Mouse (Mus musculus): Measurements from ENCODE around the gene Rpp21. TPM values are rescaled to one million over a fixed set of nuclear protein-coding genes. Genes with fewer than 3 reads are reported as not detected.

Rpp21 gene
- polyA plus RNA-seq, 1 experiment from 2014 or later = 101 TPM

GRCm38 (mm10) chr17:36231318-36231717 is 26.6 kb downstream of the Rpp21 start:
- 10% methylated on average over 36 of the region's 36 CpGs for WGBS
- no peak overlapping the region for H3K27ac ChIP-seq (replicated peaks)

GRCm38 (mm10) chr17:36229046-36229445 is 28.8 kb downstream of the Rpp21 start:
- Histone ChIP-seq H3K9ac (replicated peaks) (no peak overlapping the region), H3K27me3 (peaks cover 42% of the 10 kb centered on the region), H3K36me3 (no peaks in the 10 kb centered on the region), H3K4me3 (no peak overlapping the region), H3K4me2 (replicated peaks) (no peak overlapping the region), H3K4me1 (no peaks in the 10 kb centered on the region), H3K27ac (replicated peaks) (no peak overlapping the region), H3K9me3 (no peaks in the 10 kb centered on the region)
- 17% methylated on average over 5 of the region's 5 CpGs for WGBS
- no peak for ATAC-seq (replicated peaks)

More at GRCm38 (mm10) chr17:36231318-36231717, 26.6 kb downstream of the Rpp21 start:
- no peaks in the 10 kb centered on the region for H3K36me3 ChIP-seq
- H3K4me3 ChIP-seq = no peak overlapping the region
- no peak for ATAC-seq (replicated peaks)
- no peaks in the 10 kb centered on the region for H3K9me3 ChIP-seq
- no peak overlapping the region for H3K9ac ChIP-seq (replicated peaks)
- peaks cover 34% of the 10 kb centered on the region for H3K27me3 ChIP-seq
- H3K4me1 ChIP-seq = no peaks in the 10 kb centered on the region
- H3K4me2 ChIP-seq (replicated peaks) = no peak overlapping the region

- no peak overlapping the region for H3K27ac ChIP-seq (replicated peaks)
- H3K4me1 ChIP-seq = no peaks in the 10 kb centered on the region
- no peak overlapping the region for H3K4me2 ChIP-seq (replicated peaks)
- H3K9me3 ChIP-seq = no peaks in the 10 kb centered on the region
- peaks cover 40% of the 10 kb centered on the region for H3K27me3 ChIP-seq
- WGBS = 19% methylated on average over 8 of the region's 8 CpGs
- no peak overlapping the region for H3K4me3 ChIP-seq
- ATAC-seq (replicated peaks) = no peak
- H3K36me3 ChIP-seq = no peaks in the 10 kb centered on the region
- H3K9ac ChIP-seq (replicated peaks) = no peak overlapping the region
Observed at GRCm38 (mm10) chr17:36226921-36227320, 30.9 kb downstream of the Rpp21 start.

DNA sequence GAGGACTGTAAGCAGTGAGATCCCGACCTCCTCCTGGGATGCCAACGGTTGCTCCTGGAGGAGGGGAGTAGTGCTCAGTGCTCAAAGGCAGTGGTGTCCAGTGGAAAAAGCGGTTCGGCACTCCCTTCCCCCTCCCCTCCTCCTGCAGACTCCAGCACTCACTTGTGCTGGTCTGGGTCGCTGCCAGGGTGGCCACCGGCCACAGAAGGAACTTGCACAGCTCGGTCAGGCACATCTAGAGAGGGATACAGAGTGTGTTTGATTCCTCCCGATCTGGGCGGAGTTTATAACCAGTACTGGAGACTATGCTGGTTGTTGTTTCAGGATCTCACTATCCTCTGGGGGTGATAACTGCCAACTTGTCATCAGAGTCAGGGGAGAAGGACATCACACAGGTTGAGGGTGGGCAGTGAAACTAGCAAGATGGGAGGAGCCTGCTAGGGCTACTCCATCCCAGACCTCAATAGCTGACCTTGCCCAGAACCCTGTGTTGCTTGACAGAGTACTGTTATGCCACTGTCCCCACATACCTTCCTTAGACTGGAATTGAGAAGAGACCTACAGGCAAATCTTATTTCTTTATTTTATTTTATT is 32.5 kb downstream of the Rpp21 start:
- ATAC-seq (replicated peaks) = no peak
- WGBS = 7% methylated on average over 9 of the region's 9 CpGs
- Histone ChIP-seq H3K9me3 (no peaks in the 10 kb centered on the region), H3K4me1 (no peaks in the 10 kb centered on the region), H3K9ac (replicated peaks) (no peak overlapping the region), H3K36me3 (no peaks in the 10 kb centered on the region), H3K27me3 (peaks cover 43% of the 10 kb centered on the region), H3K4me2 (replicated peaks) (no peak overlapping the region), H3K27ac (replicated peaks) (no peak overlapping the region), H3K4me3 (no peak overlapping the region)

DNA sequence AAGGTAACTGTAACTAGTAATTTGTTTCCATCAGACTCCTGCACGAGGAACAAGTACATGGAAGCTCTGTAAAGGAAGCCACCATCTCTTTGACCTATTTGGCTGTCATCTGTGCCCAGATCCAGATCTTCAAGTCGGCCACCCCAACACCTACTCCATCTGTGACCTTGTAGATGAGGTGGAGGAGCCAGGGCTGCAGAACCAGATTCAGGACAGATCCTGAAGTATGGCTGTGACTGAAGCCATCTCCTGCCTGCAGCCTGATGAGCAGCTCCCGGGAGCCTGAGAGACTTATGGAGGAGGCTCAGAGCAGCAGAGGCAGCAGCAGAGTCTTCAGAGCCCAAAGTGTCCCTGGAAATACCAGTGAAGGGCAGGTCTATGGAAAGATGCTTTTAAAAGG is 33.4 kb downstream of the Rpp21 start:
- Histone ChIP-seq H3K4me1 (no peaks in the 10 kb centered on the region), H3K27me3 (peaks cover 34% of the 10 kb centered on the region), H3K9me3 (no peaks in the 10 kb centered on the region), H3K9ac (replicated peaks) (no peak overlapping the region), H3K4me3 (no peak overlapping the region), H3K27ac (replicated peaks) (no peak overlapping the region), H3K36me3 (no peaks in the 10 kb centered on the region), H3K4me2 (replicated peaks) (no peak overlapping the region)
- WGBS = 48% methylated on average over 3 of the region's 3 CpGs
- no peak for ATAC-seq (replicated peaks)

DNA sequence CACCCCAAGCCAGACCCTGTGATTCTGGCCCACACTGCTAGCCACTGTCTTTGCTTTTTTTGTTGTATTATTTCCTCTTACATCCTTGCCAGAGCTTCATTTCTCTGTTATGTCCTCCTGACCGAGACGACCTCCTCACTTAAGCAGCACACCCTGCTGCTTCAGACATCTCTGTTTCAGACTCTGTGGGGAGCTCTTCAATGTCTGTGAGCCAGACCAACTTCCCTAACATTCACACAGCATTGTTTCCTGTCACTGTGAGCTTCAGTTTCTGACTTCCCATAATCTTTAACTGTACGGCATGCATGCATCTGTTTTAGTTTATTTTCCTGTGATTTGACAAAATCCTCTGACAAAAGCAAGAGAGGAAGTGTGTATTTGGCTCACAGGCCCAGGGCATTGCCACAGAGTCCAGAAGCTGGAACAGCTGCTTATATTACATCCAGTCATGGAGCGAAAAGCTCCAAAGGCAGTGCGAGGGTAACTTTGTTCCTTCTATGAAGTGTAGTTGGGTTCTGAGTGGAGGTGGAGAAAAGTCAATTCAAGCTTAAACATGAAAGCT is 39.2 kb downstream of the Rpp21 start:
- Histone ChIP-seq H3K4me3 (no peak overlapping the region), H3K27ac (replicated peaks) (no peak overlapping the region), H3K9ac (replicated peaks) (no peak overlapping the region), H3K4me2 (replicated peaks) (no peak overlapping the region), H3K36me3 (no peaks in the 10 kb centered on the region), H3K27me3 (peaks cover 54% of the 10 kb centered on the region), H3K9me3 (no peaks in the 10 kb centered on the region), H3K4me1 (no peaks in the 10 kb centered on the region)
- 50% methylated on average over 5 of the region's 5 CpGs for WGBS
- ATAC-seq (replicated peaks) = no peak

DNA sequence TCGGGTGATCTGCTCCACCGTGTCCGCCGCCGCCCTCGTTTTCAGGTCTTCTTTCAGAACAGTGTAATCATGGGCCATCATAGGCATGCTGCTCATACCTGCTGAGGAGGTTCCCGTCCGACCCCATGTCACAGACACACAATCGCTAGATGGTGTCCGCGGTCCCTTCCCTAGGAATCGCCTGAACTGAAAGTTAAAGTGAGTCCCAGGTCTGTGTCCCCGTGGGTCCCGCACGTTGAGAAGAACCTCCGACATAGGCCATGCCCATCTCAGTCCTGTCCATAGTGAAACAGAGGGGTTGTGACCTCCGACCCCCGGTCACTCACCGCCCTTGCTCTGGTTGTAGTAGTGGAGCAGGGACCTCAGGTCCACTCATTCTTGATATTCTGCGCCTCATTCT is 42.3 kb downstream of the Rpp21 start:
- Histone ChIP-seq H3K27me3 (peaks cover 56% of the 10 kb centered on the region), H3K9me3 (no peaks in the 10 kb centered on the region), H3K9ac (replicated peaks) (no peak overlapping the region), H3K4me1 (no peaks in the 10 kb centered on the region), H3K27ac (replicated peaks) (no peak overlapping the region), H3K36me3 (no peaks in the 10 kb centered on the region), H3K4me2 (replicated peaks) (no peak overlapping the region), H3K4me3 (no peak overlapping the region)
- no peak for ATAC-seq (replicated peaks)
- WGBS = 2% methylated on average over 20 of the region's 20 CpGs

DNA sequence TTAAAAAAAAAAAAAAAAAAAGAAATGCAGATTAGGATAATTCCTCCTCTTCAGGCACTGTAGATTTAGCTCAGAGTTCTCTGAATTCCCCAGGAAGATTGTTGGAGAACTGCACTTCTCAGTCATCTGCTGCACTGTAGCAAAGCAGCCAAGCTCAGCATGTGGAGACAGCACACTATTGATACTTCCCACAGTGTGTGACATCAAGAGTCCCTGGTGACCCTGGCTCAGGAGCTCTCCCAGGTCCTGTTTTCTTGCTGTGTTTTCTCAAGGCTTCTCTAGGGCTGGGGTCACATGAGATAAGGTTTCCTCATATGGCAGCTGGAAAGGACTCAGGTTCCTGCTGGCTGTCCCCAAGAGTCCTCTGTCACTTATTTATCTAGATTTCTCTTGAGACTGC is 51.0 kb downstream of the Rpp21 start:
- no peaks in the 10 kb centered on the region for H3K36me3 ChIP-seq
- peaks cover 39% of the 10 kb centered on the region for H3K27me3 ChIP-seq
- no peak overlapping the region for H3K9ac ChIP-seq (replicated peaks)
- peaks cover 6% of the 10 kb centered on the region for H3K4me1 ChIP-seq
- no peaks in the 10 kb centered on the region for H3K9me3 ChIP-seq
- no peak overlapping the region for H3K4me2 ChIP-seq (replicated peaks)
- no peak overlapping the region for H3K4me3 ChIP-seq
- no peak for ATAC-seq (replicated peaks)
- H3K27ac ChIP-seq (replicated peaks) = no peak overlapping the region

- no peak overlapping the region for H3K27ac ChIP-seq (replicated peaks)
- H3K9me3 ChIP-seq = no peaks in the 10 kb centered on the region
- H3K9ac ChIP-seq (replicated peaks) = no peak overlapping the region
- no peaks in the 10 kb centered on the region for H3K36me3 ChIP-seq
- under 1% methylated on average over 38 of the region's 41 CpGs for WGBS
- no peak for ATAC-seq (replicated peaks)
- peak overlapping the region; percentile 40 for H3K4me2 ChIP-seq (replicated peaks)
- H3K4me1 ChIP-seq = peaks cover 6% of the 10 kb centered on the region
- peak overlapping the region; percentile 26 for H3K4me3 ChIP-seq
- H3K27me3 ChIP-seq = peaks cover 39% of the 10 kb centered on the region
Observed at GRCm38 (mm10) chr17:36205862-36206261, 52.0 kb downstream of the Rpp21 start.

Other genes starting within 250 kb of the Rpp21 start
- 5.4 and 5.8 TPM in 2 replicates for gene H2-T24, start 237.5 kb downstream of the Rpp21 start, polyA plus RNA-seq (2015; fragmentation: Nextera tagmentation; extraction: Ambion mirVana)
- gene H2-T23, start 225.2 kb downstream of the Rpp21 start, polyA plus RNA-seq (2015; fragmentation: Nextera tagmentation; extraction: Ambion mirVana) = 6.9 and 7.0 TPM in 2 replicates
- 5.8 and 5.9 TPM in 2 replicates for gene H2-T22, start 215.3 kb downstream of the Rpp21 start, polyA plus RNA-seq (2015; fragmentation: Nextera tagmentation; extraction: Ambion mirVana)
- gene Gm6034, start 215.1 kb downstream of the Rpp21 start, polyA plus RNA-seq (2015; fragmentation: Nextera tagmentation; extraction: Ambion mirVana) = not detected in 2 replicates
- gene Gm11127, start 199.7 kb downstream of the Rpp21 start, polyA plus RNA-seq (2015; fragmentation: Nextera tagmentation; extraction: Ambion mirVana) = not detected in 2 replicates
- not detected in 2 replicates for gene Gm19684, start 136.4 kb downstream of the Rpp21 start, polyA plus RNA-seq (2015; fragmentation: Nextera tagmentation; extraction: Ambion mirVana)
- not detected in 2 replicates for gene Gm7030, start 128.6 kb downstream of the Rpp21 start, polyA plus RNA-seq (2015; fragmentation: Nextera tagmentation; extraction: Ambion mirVana)
- gene Gm8909, start 89.5 kb downstream of the Rpp21 start, polyA plus RNA-seq (2015; fragmentation: Nextera tagmentation; extraction: Ambion mirVana) = not detected in 2 replicates
- gene H2-T3, start 67.8 kb downstream of the Rpp21 start, polyA plus RNA-seq (2015; fragmentation: Nextera tagmentation; extraction: Ambion mirVana) = not detected in 2 replicates
- 25.7 and 26.4 TPM in 2 replicates for gene Trim39, start 14.2 kb upstream of the Rpp21 start, polyA plus RNA-seq (2015; fragmentation: Nextera tagmentation; extraction: Ambion mirVana)
- not detected in 2 replicates for gene H2-M10.2, start 28.4 kb upstream of the Rpp21 start, polyA plus RNA-seq (2015; fragmentation: Nextera tagmentation; extraction: Ambion mirVana)
- not detected in 2 replicates for gene H2-M10.1, start 68.1 kb upstream of the Rpp21 start, polyA plus RNA-seq (2015; fragmentation: Nextera tagmentation; extraction: Ambion mirVana)
- gene H2-M10.3, start 110.3 kb upstream of the Rpp21 start, polyA plus RNA-seq (2015; fragmentation: Nextera tagmentation; extraction: Ambion mirVana) = not detected in 2 replicates
- gene H2-M10.4, start 204.3 kb upstream of the Rpp21 start, polyA plus RNA-seq (2015; fragmentation: Nextera tagmentation; extraction: Ambion mirVana) = not detected in 2 replicates

Measured in forebrain, embryonic 15.5 days (tissue).